Mouse (Mus musculus): ENCODE measurements around the gene Edem2. TPM values are rescaled to one million over a fixed set of nuclear protein-coding genes. Genes with fewer than 3 reads are reported as not detected.
A peak's percentile ranks its signal among the peaks of the same experiment; 100 is the strongest.

The Edem2 gene
- polyA plus RNA-seq, 1 experiment from 2014 or later: 35.4 TPM

DNA sequence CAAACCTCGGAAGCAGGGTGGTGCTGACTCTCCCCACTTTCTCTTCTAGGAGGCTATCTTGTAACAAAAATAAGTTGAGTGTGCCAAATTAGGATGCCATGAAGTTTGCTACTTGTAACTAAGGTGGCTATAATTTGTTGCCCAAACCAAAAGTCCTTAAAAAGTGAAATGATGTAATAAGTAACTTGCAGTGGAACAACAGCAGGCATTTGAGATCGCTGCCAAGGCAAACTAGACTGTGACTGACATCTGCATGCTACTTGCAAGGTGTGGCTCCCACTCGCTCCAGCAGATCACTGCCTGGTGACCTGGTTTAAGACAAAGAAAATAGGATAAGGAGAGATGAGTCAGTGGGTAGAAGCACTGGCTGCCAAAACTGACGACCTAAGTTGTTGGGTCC lies 36.1 kb downstream of the Edem2 start:
- no peak for DNase-seq (ENCODE audit: low read depth, low spot score)
- CTCF ChIA-PET: interaction anchor here (0.9 to 1.8 kb wide), 2 partner anchors 24 to 30 kb away, joined by 5 to 7 read pairs; no protein-coding TSS in a partner anchor
- no peak for ATAC-seq
- POLR2A ChIA-PET: no interaction called here
- in situ Hi-C loops (cut with MboI; ENCODE audit: low pct_unique_long_range_greater_than_20kb): loop anchor here (10.0 kb wide), 1 partner anchor 62 kb away; the partner anchor contains the start of gene Procr
- H3K27me3 ChIP-seq: no peaks in the 10 kb centered on the region
- TF ChIP-seq CTCF (IDR thresholded peaks at IDR 0.05): no peak

DNA sequence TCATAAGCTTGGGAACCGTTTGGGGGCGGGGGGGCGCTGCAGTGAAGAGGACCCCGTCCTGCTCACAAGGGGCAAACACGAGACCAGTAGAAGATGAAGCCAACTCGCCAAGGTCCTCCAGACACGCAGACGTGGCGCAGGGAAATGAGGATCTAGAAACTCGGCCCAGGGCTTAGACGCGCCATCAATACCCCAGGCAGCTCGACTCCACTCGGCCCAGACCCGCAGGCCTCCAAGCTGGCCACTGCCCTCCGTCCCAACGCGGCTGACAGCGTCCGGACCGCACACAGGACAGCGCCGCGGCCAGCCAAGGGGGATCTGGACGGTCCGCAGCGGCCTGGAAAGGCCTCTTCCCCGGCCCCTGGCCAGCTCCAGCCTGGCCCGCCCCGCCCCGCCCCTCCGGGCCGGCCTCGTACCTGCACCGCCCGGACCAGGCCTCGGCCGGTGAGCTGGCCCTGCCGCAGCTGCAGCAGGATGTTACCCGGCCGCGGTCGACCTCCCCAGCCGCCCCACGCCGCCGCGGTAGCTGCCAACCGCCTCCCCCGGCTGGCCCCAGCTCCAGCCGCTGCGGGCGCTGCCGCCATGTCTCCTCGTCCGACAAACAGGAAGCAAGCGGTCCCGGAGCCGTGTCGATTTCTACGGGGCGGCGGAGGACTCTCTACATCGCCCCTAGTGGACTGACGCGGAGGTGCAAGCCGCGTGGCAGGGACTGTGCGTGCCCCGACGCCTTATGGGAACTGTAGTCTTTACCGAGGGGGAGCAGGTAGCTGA lies 37.4 kb downstream of the Edem2 start, which contains the start of gene Trpc4ap:
Gene Trpc4ap (minus strand): TSS at position 662 of the 771 bp plus-strand sequence.
- ChIA-PET POLR2A (interaction anchor here (0.6 to 1.4 kb wide), 3 partner anchors 19 to 418 kb away, joined by 3 to 4 read pairs (median 3); no protein-coding TSS in a partner anchor), CTCF (interaction anchor here (0.9 to 2.4 kb wide), 10 partner anchors 10 to 73 kb away, joined by 3 to 9 read pairs (median 6); no protein-coding TSS in a partner anchor)
- peak; percentile 87 for ATAC-seq
- peak; percentile 99 for TF ChIP-seq CTCF (IDR thresholded peaks at IDR 0.05)
- in situ Hi-C loops (cut with MboI; ENCODE audit: low pct_unique_long_range_greater_than_20kb): loop anchor here (10.0 kb wide), 1 partner anchor 63 kb away; the partner anchor contains the start of gene Procr
- no peaks in the 10 kb centered on the region for H3K27me3 ChIP-seq
- DNase-seq (ENCODE audit: low read depth, low spot score): peak; percentile 71

DNA sequence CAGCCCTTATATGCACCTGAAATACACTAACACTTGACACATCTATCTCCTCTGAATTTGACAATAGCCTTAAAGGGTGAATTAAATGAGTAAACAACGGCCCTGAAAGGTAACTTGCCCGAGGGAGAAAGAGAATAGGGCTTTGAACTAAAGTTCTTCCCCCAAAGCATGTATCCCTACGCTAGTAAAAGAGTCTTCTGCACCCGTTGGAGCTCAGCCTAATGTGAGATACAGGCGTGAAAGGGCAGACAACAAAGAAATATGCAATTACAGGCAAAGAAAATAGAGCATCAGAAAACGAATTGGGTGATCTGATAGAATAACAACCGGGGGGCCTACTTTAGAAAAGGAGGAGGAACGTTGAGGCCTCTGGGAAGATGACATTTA lies 37.9 kb downstream of the Edem2 start:
- in situ Hi-C loops (cut with MboI; ENCODE audit: low pct_unique_long_range_greater_than_20kb): loop anchor here (10.0 kb wide), 1 partner anchor 63 kb away; the partner anchor contains the start of gene Procr
- ChIA-PET POLR2A (interaction anchor here (0.6 to 1.4 kb wide), 2 partner anchors 18 to 419 kb away, joined by 3 to 4 read pairs; no protein-coding TSS in a partner anchor), CTCF (interaction anchor here (0.7 to 2.4 kb wide), 6 partner anchors 11 to 74 kb away, joined by 3 to 9 read pairs (median 7); no protein-coding TSS in a partner anchor)
- no peak for DNase-seq (ENCODE audit: low read depth, low spot score)
- ATAC-seq: no peak
- TF ChIP-seq CTCF (IDR thresholded peaks at IDR 0.05): no peak
- H3K27me3 ChIP-seq: no peaks in the 10 kb centered on the region

DNA sequence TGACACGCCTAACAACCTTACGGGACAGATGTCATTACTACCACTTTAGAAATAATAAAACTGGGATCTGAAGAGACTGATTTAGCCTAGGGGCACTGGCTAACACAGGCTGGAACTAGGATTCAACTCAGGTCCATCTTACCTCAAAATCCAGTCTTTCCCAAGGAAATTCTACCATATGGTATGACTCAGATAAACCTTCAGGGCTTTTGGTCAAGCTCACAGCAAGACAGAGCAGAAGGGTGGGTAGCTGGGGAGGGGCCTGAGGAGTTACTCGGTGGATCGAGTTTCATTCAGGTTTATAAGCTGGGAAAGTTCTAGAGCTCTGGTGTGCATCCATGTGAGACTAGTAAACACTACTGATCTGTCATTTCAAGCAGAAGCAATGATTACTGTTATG lies 40.1 kb downstream of the Edem2 start:
- H3K27me3 ChIP-seq: no peaks in the 10 kb centered on the region
- in situ Hi-C loops (cut with MboI; ENCODE audit: low pct_unique_long_range_greater_than_20kb): no loop called here
- no peak for TF ChIP-seq CTCF (IDR thresholded peaks at IDR 0.05)
- ATAC-seq (no peak), DNase-seq (ENCODE audit: low read depth, low spot score) (no peak)
- ChIA-PET POLR2A (no interaction called here), CTCF (interaction anchor here (1.6 kb wide), 1 partner anchor 16 kb away, joined by 6 read pairs; no protein-coding TSS in a partner anchor)

DNA sequence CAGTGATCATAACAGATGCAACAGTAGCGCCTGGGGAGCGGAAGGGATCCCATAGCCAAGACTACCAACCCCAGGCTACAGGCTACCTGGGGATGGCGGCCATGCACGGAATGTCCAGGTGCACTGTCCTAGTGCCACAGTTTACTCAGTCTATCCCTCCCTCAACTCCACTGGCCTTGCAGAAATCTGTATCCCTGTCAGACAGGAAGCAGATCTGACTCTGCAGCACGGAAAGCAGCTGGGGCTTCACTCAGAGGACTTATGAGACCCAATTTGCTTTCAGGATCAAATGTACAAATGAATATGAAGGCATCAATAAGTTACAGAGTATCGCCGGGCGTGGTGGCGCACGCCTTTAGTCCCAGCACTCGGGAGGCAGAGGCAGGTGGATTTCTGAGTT lies 41.5 kb downstream of the Edem2 start:
- ChIA-PET CTCF (no interaction called here), POLR2A (interaction anchor here (1.1 kb wide), 1 partner anchor 19 kb away, joined by 4 read pairs; no protein-coding TSS in a partner anchor)
- ATAC-seq (no peak), DNase-seq (ENCODE audit: low read depth, low spot score) (no peak)
- no peaks in the 10 kb centered on the region for H3K27me3 ChIP-seq
- TF ChIP-seq CTCF (IDR thresholded peaks at IDR 0.05): no peak
- in situ Hi-C loops (cut with MboI; ENCODE audit: low pct_unique_long_range_greater_than_20kb): no loop called here

DNA sequence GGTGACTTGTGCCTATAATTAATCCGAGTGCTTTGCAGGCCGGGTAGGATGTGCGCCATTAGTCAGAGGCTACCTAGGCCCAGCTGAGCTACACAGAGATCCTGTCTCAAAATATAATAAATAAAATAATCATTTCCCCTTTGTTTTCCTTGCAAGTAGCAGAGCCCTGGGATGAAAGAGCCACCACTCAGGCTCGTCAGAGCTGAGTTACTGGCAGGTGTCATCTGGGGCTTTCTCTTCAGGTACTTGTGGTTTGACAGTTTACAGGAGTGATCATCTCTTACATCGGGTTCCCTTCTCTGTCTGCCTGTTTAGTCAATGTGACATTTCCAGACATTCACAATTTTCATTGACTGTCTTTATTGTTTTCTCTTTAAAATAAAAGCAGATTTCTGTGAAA lies 42.7 kb downstream of the Edem2 start:
- H3K27me3 ChIP-seq: no peaks in the 10 kb centered on the region
- CTCF ChIA-PET: no interaction called here

DNA sequence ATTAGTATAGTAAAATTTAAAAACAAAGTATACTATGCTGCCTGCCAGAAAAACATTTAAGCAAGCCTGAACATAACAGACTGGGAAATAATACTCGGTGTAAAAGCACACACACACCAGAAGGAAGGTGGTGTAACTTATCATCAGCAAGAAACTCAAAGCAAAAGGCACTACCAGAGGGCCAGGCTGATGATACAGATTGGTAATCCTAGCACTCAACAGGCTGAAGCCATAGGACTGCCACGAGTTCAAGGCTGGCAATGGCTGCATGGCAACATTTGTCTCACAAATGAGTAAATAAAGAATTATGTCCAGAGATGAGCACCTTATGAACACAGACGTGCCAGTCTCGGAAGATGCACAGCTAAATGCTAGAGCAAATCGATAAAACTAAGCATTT lies 45.5 kb downstream of the Edem2 start:
- H3K27me3 ChIP-seq: no peaks in the 10 kb centered on the region
- ATAC-seq (no peak), DNase-seq (ENCODE audit: low read depth, low spot score) (no peak)
- CTCF ChIA-PET: interaction anchor here (1.8 kb wide), 1 partner anchor 12 kb away, joined by 3 read pairs; no protein-coding TSS in a partner anchor
- in situ Hi-C loops (cut with MboI; ENCODE audit: low pct_unique_long_range_greater_than_20kb): no loop called here
- POLR2A ChIA-PET: no interaction called here
- TF ChIP-seq CTCF (IDR thresholded peaks at IDR 0.05): no peak

More for the DNA sequence above, 42.7 kb downstream of the Edem2 start:
- ATAC-seq (no peak), DNase-seq (ENCODE audit: low read depth, low spot score) (no peak)
- in situ Hi-C loops (cut with MboI; ENCODE audit: low pct_unique_long_range_greater_than_20kb): no loop called here
- TF ChIP-seq CTCF (IDR thresholded peaks at IDR 0.05): no peak
- POLR2A ChIA-PET: no interaction called here

DNA sequence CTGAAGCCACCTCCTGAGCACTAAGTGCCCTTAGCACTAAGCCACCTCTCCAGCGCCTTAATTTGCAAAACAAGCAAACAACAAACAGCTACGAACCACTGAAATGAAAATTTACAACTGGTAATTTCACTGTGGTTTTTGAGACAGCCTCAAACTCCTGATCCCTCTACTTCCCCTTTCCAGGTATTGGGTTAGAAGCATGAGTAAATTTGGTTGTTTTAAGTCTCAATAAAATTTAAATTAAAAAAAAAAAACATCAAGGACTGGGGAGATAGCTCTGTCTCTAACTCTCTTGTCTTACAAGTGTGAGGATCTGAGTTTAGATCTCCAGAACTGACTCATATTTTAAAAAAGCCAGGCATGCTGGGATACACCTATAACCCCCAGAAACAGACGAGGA lies 46.1 kb downstream of the Edem2 start:
- ATAC-seq (no peak), DNase-seq (ENCODE audit: low read depth, low spot score) (no peak)
- CTCF ChIA-PET: interaction anchor here (1.8 kb wide), 1 partner anchor 13 kb away, joined by 3 read pairs; no protein-coding TSS in a partner anchor
- in situ Hi-C loops (cut with MboI; ENCODE audit: low pct_unique_long_range_greater_than_20kb): no loop called here
- H3K27me3 ChIP-seq: no peaks in the 10 kb centered on the region
- POLR2A ChIA-PET: no interaction called here
- no peak for TF ChIP-seq CTCF (IDR thresholded peaks at IDR 0.05)

DNA sequence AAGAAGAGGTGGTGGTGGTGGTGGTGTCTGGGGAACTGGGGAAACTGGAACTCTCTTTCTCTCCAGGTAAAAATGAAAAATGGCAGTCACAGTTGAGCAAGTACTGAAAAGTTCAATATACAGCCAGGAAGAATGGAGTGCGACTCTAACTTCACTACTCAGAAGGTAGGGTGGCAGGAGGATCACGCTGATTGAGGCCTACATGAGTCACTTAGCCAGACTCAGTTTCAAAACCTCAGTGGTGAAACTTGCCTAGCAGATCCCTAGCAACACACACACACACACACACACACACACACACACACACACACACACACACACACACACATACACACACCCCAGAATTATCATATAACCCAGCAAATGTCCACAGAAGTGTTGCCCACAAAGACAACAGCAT lies 47.4 kb downstream of the Edem2 start:
- ATAC-seq (no peak), DNase-seq (ENCODE audit: low read depth, low spot score) (no peak)
- in situ Hi-C loops (cut with MboI; ENCODE audit: low pct_unique_long_range_greater_than_20kb): no loop called here
- ChIA-PET POLR2A (no interaction called here), CTCF (interaction anchor here (1.0 kb wide), 1 partner anchor 14 kb away, joined by 3 read pairs; no protein-coding TSS in a partner anchor)
- H3K27me3 ChIP-seq: no peaks in the 10 kb centered on the region
- TF ChIP-seq CTCF (IDR thresholded peaks at IDR 0.05): no peak

DNA sequence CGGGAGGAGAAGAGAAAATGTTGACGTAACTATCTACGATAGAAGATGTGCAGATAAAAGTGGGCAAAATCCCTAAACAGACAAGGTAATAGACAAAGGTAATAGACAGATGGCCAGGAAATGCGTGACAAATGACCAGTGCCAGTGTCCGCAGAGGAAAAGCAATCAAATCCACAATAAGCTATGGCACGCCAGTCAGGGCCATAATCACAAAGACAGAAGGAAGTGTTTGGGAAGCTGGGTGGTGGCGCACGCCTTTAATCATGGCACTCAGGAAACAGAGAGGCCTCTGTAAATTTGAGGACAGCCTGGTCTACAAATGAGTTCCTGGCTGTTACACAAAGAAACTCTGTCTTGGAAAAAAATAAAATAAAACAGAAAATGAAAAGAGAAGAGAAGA lies 48.1 kb downstream of the Edem2 start:
- ATAC-seq (no peak), DNase-seq (ENCODE audit: low read depth, low spot score) (no peak)
- ChIA-PET POLR2A (no interaction called here), CTCF (no interaction called here)
- in situ Hi-C loops (cut with MboI; ENCODE audit: low pct_unique_long_range_greater_than_20kb): no loop called here
- no peaks in the 10 kb centered on the region for H3K27me3 ChIP-seq
- no peak for TF ChIP-seq CTCF (IDR thresholded peaks at IDR 0.05)

DNA sequence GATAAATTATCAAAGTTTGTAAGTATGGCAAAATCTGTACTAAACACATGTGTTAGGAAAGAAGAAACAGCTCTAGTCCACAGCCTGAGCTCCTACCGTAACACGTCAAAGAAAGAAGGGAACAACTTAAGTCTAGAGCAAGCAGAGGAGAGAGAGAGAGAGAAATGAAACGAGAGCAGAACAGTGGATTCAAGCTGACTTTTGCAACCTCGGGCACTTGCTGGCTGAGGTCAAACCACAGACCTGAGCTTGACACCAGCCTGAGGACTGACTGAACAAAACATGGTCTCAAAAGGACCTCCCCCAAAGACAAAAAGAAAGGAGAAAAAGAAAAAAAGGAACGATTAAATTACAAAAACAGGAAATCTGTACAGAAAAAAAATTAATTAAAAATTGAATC lies 48.7 kb downstream of the Edem2 start:
- POLR2A ChIA-PET: no interaction called here

More for the DNA sequence above, 48.7 kb downstream of the Edem2 start:
- DNase-seq (ENCODE audit: low read depth, low spot score) (no peak), ATAC-seq (no peak)
- in situ Hi-C loops (cut with MboI; ENCODE audit: low pct_unique_long_range_greater_than_20kb): no loop called here
- H3K27me3 ChIP-seq: no peaks in the 10 kb centered on the region
- CTCF ChIA-PET: interaction anchor here (1.4 to 2.2 kb wide), 3 partner anchors 11 to 53 kb away, joined by 3 to 6 read pairs (median 6); partner anchors contain the start of gene Trpc4ap
- no peak for TF ChIP-seq CTCF (IDR thresholded peaks at IDR 0.05)

Data from Patski (cell line).